Mouse (Mus musculus): ENCODE results near the gene Eri2.
A peak's percentile ranks its signal among the peaks of the same experiment; 100 is the strongest.
"Not testable (repeated sequence)": the region's sequence is repeated elsewhere in the genome, so short reads cannot be mapped to it uniquely, and the experiment has no call there.

Gene Eri2

GRCm38 (mm10) chr7:119739798-119740468 is 53.9 kb downstream of the Eri2 start:
- DNase-seq (ENCODE audit: low spot score in 2 of 2): not testable (repeated sequence)

DNA sequence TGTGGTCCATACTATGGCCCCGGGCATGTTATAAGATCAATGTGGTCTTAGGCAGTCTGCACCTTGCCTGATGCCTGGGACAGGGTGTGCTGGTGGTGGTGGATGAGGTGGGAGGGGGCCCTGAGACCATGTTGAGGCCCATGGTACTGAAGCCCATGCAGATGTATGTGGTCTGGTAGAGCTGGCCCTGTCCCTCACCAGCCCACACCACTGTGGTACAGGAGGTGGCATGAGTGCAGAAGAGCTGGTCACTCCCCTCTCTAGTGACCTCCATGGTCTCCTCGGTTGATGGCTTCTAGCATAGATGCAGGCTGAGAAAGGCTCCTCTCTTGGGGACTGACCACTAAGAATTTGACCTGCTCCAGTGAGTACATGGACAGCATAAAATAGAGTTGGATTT is 55.0 kb downstream of the Eri2 start:
- DNase-seq (ENCODE audit: low spot score in 2 of 2): no peak

- DNase-seq (ENCODE audit: low spot score in 2 of 2): not testable (repeated sequence)
Measured at GRCm38 (mm10) chr7:119731262-119731661, 62.6 kb downstream of the Eri2 start.

- DNase-seq (ENCODE audit: low spot score in 2 of 2): no peak
Measured at GRCm38 (mm10) chr7:119727621-119728020, 66.2 kb downstream of the Eri2 start.

GRCm38 (mm10) chr7:119720947-119721310 is 72.9 kb downstream of the Eri2 start:
- no peak for DNase-seq (ENCODE audit: low spot score in 2 of 2)

DNA sequence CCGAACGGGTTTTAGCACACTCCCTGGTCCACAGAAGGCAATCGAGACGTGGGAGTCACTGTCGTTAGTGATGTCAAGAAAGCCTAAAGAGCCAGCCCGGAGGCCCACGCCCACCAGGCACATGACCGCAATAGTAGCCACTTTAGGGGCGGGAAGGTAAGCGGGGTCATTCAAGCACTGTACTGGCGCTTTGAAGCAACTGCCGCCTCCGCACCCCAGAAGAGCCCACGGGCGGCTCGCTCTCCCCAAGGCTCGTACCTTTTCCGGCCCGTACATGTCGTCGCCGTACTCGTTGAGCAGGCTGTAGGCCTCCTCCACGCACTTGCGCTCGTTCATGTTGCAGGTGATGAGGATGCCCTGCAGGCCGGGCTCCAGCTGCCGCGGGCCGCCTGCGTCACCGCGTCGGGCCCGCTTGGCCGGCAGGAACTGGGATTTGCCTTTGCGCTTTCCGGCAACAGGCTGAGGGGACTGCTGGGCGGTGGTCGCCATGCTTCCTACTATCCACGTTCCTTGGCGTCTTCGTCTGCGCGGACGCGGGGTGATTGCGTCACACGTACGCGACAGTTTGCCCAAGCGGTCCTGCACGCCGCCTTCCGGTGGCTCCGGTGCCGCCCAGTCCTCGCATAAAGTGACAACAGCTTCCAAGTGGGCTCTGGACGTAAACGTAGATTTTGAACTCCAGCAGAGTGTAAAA is 73.5 kb downstream of the Eri2 start, which contains the start of gene Thumpd1:
Gene Thumpd1, minus strand, starts transcription at position 546 of the 694 bp plus-strand sequence.
- peak; percentile 86 to 96 for DNase-seq (ENCODE audit: low spot score in 2 of 2)
